15 mouse cellular contexts compared by ENCODE assay signal in genomic region chr13:46888150-46888683, GRCm38 (mm10). TPM values are rescaled to one million over a fixed set of nuclear protein-coding genes. Genes with fewer than 3 reads are reported as not detected.
DNase-seq lines count a peak whose midpoint lies in the region; ATAC-seq and TF ChIP-seq lines count a peak whose summit lies in the region.
"Had no signal": no experiment of that assay in that cellular context is flagged by ENCODE, and none has a peak within 500 bp of the region (broad histone marks: within the 10 kb centered on the region; RNA-seq: fewer than 3 reads in every experiment).

No protein-coding gene starts in this region.

- DNase-seq in heart, adult 8-10 months (ENCODE audit: low spot score), result no peak
- no peak for DNase-seq in liver, postnatal 0 days
- DNase-seq in liver, embryonic 11.5 days (ENCODE audit: low spot score), result no peak
- DNase-seq in Patski (ENCODE audit: low read depth, low spot score), result peak; percentile 31
- peak; percentile 54 to 55 for DNase-seq in adrenal gland, postnatal 36 days
- DNase-seq: cerebellum, adult 11-12 months; embryo, embryonic 11 days; liver, embryonic 13.5 days; midbrain, embryonic 14.5 days; right cerebral cortex, postnatal 14 days had no signal

- in situ Hi-C loops in Patski (cut with MboI; ENCODE audit: low pct_unique_long_range_greater_than_20kb), result no loop called here

- ATAC-seq in heart, embryonic 16.5 days (replicated peaks; ENCODE audit: extremely low read depth, insufficient read depth, low FRiP score), result peak; percentile 15; the same call in 1 of the 2 replicates
- 0 out of 2 replicates have a peak, but pooled peaks have one; percentile 46 for ATAC-seq in liver, postnatal 0 days
- ATAC-seq in liver, embryonic 11.5 days (replicated peaks; ENCODE audit: low FRiP score), result no peak
- ATAC-seq in Patski, result no peak
- ATAC-seq in neural tube, embryonic 15.5 days (ENCODE audit: low FRiP score), result no peak
- ATAC-seq: activated CD4-positive, CD25-positive, alpha-beta regulatory T cell, adult 4 months had no signal

- H3K4me3 ChIP-seq in heart, embryonic 16.5 days (ENCODE audit: low read length), result no peak overlapping the region
- no peak overlapping the region for H3K4me3 ChIP-seq in liver, postnatal 0 days (ENCODE audit: low read depth, low read length)
- H3K4me3 ChIP-seq in liver, embryonic 11.5 days (ENCODE audit: low read depth, low read length), result no peak overlapping the region
- no peak overlapping the region for H3K4me3 ChIP-seq in neural tube, embryonic 15.5 days (replicated peaks)
- H3K4me3 ChIP-seq: liver, embryonic 13.5 days; stomach, embryonic 15.5 days had no signal

- no peak for TF ChIP-seq CTCF in liver, postnatal 0 days (IDR thresholded peaks at IDR 0.05; ENCODE audit: low read depth)
- no peak for TF ChIP-seq CTCF in Patski (IDR thresholded peaks at IDR 0.05)

- no peaks in the 10 kb centered on the region for H3K27me3 ChIP-seq in heart, embryonic 16.5 days (ENCODE audit: control insufficient read depth, insufficient read depth, low read length)
- no peaks in the 10 kb centered on the region for H3K27me3 ChIP-seq in liver, postnatal 0 days (ENCODE audit: insufficient read depth, low read length)
- H3K27me3 ChIP-seq in liver, embryonic 11.5 days (replicated peaks; ENCODE audit: control insufficient read depth, insufficient read depth, low read length), result no peaks in the 10 kb centered on the region
- H3K27me3 ChIP-seq in Patski, result no peaks in the 10 kb centered on the region
- no peaks in the 10 kb centered on the region for H3K27me3 ChIP-seq in neural tube, embryonic 15.5 days (replicated peaks)
- H3K27me3 ChIP-seq: liver, embryonic 13.5 days; stomach, embryonic 15.5 days had no signal

- POLR2A ChIA-PET in Patski (lab: Charles Lee), result no interaction called here

- WGBS in heart, embryonic 16.5 days, result 62% methylated on average over 12 of the region's 12 CpGs
- 81% methylated on average over 12 of the region's 12 CpGs for WGBS in liver, postnatal 0 days (ENCODE audit: insufficient replicate concordance)
- 86% methylated on average over 12 of the region's 12 CpGs for WGBS in liver, embryonic 11.5 days
- WGBS in neural tube, embryonic 15.5 days, result 80% methylated on average over 12 of the region's 12 CpGs

- H3K4me1 ChIP-seq in heart, embryonic 16.5 days (ENCODE audit: control insufficient read depth, insufficient read depth, low read length), result peaks cover 64% of the 10 kb centered on the region
- H3K4me1 ChIP-seq in liver, postnatal 0 days (ENCODE audit: insufficient read depth), result peaks cover 26% of the 10 kb centered on the region
- peaks cover 19% of the 10 kb centered on the region for H3K4me1 ChIP-seq in liver, embryonic 11.5 days (replicated peaks; ENCODE audit: control insufficient read depth, insufficient read depth, low read length)
- peaks cover 32% of the 10 kb centered on the region for H3K4me1 ChIP-seq in neural tube, embryonic 15.5 days

- CTCF ChIA-PET in Patski (lab: Charles Lee), result no interaction called here

- 0 out of 2 replicates have a peak overlapping the region, but pooled peaks have one; percentile 4 for H3K4me2 ChIP-seq in heart, embryonic 16.5 days (ENCODE audit: low read depth, low read length)
- H3K4me2 ChIP-seq in liver, postnatal 0 days (ENCODE audit: low read depth, low read length), result no peak overlapping the region
- H3K4me2 ChIP-seq in liver, embryonic 11.5 days, result no peak overlapping the region
- H3K4me2 ChIP-seq in neural tube, embryonic 15.5 days, result no peak overlapping the region
- H3K4me2 ChIP-seq: liver, embryonic 13.5 days; stomach, embryonic 15.5 days had no signal

- no peaks in the 10 kb centered on the region for H3K36me3 ChIP-seq in heart, embryonic 16.5 days (ENCODE audit: control insufficient read depth, insufficient read depth)
- no peaks in the 10 kb centered on the region for H3K36me3 ChIP-seq in liver, postnatal 0 days (replicated peaks; ENCODE audit: insufficient read depth, low read length)
- no peaks in the 10 kb centered on the region for H3K36me3 ChIP-seq in liver, embryonic 11.5 days (ENCODE audit: control insufficient read depth, insufficient read depth, low read length)
- no peaks in the 10 kb centered on the region for H3K36me3 ChIP-seq in neural tube, embryonic 15.5 days
- H3K36me3 ChIP-seq: liver, embryonic 13.5 days; stomach, embryonic 15.5 days had no signal

- H3K9me3 ChIP-seq in heart, embryonic 16.5 days (replicated peaks; ENCODE audit: control insufficient read depth, low read length), result no peaks in the 10 kb centered on the region
- no peaks in the 10 kb centered on the region for H3K9me3 ChIP-seq in liver, postnatal 0 days (ENCODE audit: low read length)
- no peaks in the 10 kb centered on the region for H3K9me3 ChIP-seq in liver, embryonic 11.5 days (ENCODE audit: control insufficient read depth, low read length)
- H3K9me3 ChIP-seq in neural tube, embryonic 15.5 days (replicated peaks), result no peaks in the 10 kb centered on the region
- H3K9me3 ChIP-seq: liver, embryonic 13.5 days; stomach, embryonic 15.5 days had no signal

- no peak for TF ChIP-seq EP300 in liver, postnatal 0 days (IDR thresholded peaks at IDR 0.05; ENCODE audit: low read depth)

- H3K9ac ChIP-seq in heart, embryonic 16.5 days (ENCODE audit: low read length), result 0 out of 2 replicates have a peak overlapping the region, but pooled peaks have one; percentile 14
- no peak overlapping the region for H3K9ac ChIP-seq in liver, postnatal 0 days (replicated peaks)
- no peak overlapping the region for H3K9ac ChIP-seq in liver, embryonic 11.5 days (ENCODE audit: low read depth, low read length)
- no peak overlapping the region for H3K9ac ChIP-seq in neural tube, embryonic 15.5 days (replicated peaks)
- H3K9ac ChIP-seq: liver, embryonic 13.5 days; stomach, embryonic 15.5 days had no signal

- peak overlapping the region; percentile 67 for H3K27ac ChIP-seq in heart, embryonic 16.5 days (ENCODE audit: low read length)
- H3K27ac ChIP-seq in liver, postnatal 0 days (ENCODE audit: low read depth), result no peak overlapping the region
- H3K27ac ChIP-seq in liver, embryonic 11.5 days (ENCODE audit: low read depth, low read length), result no peak overlapping the region
- no peak overlapping the region for H3K27ac ChIP-seq in neural tube, embryonic 15.5 days (replicated peaks)
- H3K27ac ChIP-seq: kidney, postnatal 0 days; liver, embryonic 13.5 days; stomach, embryonic 15.5 days had no signal

RNA-seq across cellular contexts. Expression of gene Kif13a, which starts 41.5 kb away (rescaled TPM):
- 17.8 and 30.0 TPM in 2 replicates for polyA plus RNA-seq in heart, embryonic 16.5 days (2015; fragmentation: Nextera tagmentation; extraction: Ambion mirVana)
- 100 to 1,000 TPM; 113 to 126 (median 121) TPM for total RNA-seq in heart, adult 8-10 months (2022)
- polyA plus RNA-seq in liver, postnatal 0 days (2015; fragmentation: Nextera tagmentation; extraction: Ambion mirVana), result 4.9 and 5.4 TPM in 2 replicates
- polyA plus RNA-seq in liver, embryonic 11.5 days (2014; fragmentation: Nextera tagmentation; extraction: Ambion mirVana), result 9.3 and 13.8 TPM in 2 replicates
- polyA plus RNA-seq in Patski (2021), result 38.7 TPM
- total RNA-seq in adrenal gland, postnatal 36 days (2021), result 10 to 100 TPM; 31.0 to 39.0 TPM
- polyA plus RNA-seq in neural tube, embryonic 15.5 days (2015; fragmentation: Nextera tagmentation; extraction: Ambion mirVana), result 10.2 and 10.4 TPM in 2 replicates

Comparison
In these comparisons a context has a peak if more than half of its experiments do, and no peak if none do; other contexts are left out.
1. ATAC-seq: peak in heart, embryonic 16.5 days (single experiment) and liver, postnatal 0 days (single experiment); none in liver, embryonic 11.5 days (single experiment), Patski (single experiment) and neural tube, embryonic 15.5 days (single experiment).
2. DNase-seq: peak in Patski (single experiment) and adrenal gland, postnatal 36 days (2 of 2); none in heart, adult 8-10 months (single experiment), liver, postnatal 0 days (single experiment) and liver, embryonic 11.5 days (single experiment).